Mouse (Mus musculus) forebrain, embryonic 11.5 days (tissue): ENCODE measurements around the gene Pou6f1. TPM values are rescaled to one million over a fixed set of nuclear protein-coding genes. Genes with fewer than 3 reads are reported as not detected.

Experiments used
- ATAC-seq: fragments of 200-750 bp; cut with Nextera tagmentation; replicated peaks from 2 replicates; pipeline ENCODE4 v1.8.0; 2017; ENCODE audit warnings: moderate TSS enrichment; ENCODE audit not compliant: low FRiP score
- DNase-seq: peaks from one replicate; pipeline ENCODE4 v3.0.0-alpha.2; 2017; ENCODE audit warnings: low spot score
- H3K27ac ChIP-seq: fragments of 300-500 bp; sonication (generic); 2 replicates; pipeline ENCODE4 v1.5.1; 2014; ENCODE audit warnings: low read depth, low read length
- H3K27me3 ChIP-seq: fragments of 300-500 bp; sonication (generic); 2 replicates; pipeline ENCODE4 v1.6.1; 2014; ENCODE audit warnings: mild to moderate bottlenecking, low read length, mixed read lengths; ENCODE audit not compliant: control insufficient read depth, insufficient read depth
- H3K36me3 ChIP-seq: fragments of 300-500 bp; sonication (generic); 2 replicates; pipeline ENCODE4 v1.6.1; 2014; ENCODE audit warnings: mild to moderate bottlenecking, low read length, moderate library complexity, mixed read lengths; ENCODE audit not compliant: control insufficient read depth, insufficient read depth
- H3K4me1 ChIP-seq: fragments of 300-500 bp; sonication (generic); replicated peaks from 2 replicates; pipeline ENCODE4 v1.6.1; 2014; ENCODE audit warnings: low read length, mixed read lengths; ENCODE audit not compliant: control insufficient read depth, insufficient read depth
- H3K4me2 ChIP-seq: fragments of 300-500 bp; sonication (generic); 2 replicates; pipeline ENCODE4 v1.6.1; 2014; ENCODE audit warnings: low read depth, mild to moderate bottlenecking, low read length, moderate library complexity, mixed read lengths; ENCODE audit not compliant: severe bottlenecking
- H3K4me3 ChIP-seq: fragments of 300-500 bp; sonication (generic); 2 replicates; pipeline ENCODE4 v1.5.1; 2014; ENCODE audit warnings: low read depth, low read length
- H3K9ac ChIP-seq: fragments of 300-500 bp; sonication (generic); 2 replicates; pipeline ENCODE4 v1.6.1; 2014; ENCODE audit warnings: low read length
- H3K9me3 ChIP-seq: fragments of 300-500 bp; sonication (generic); 2 replicates; pipeline ENCODE4 v1.6.1; 2016; ENCODE audit warnings: low read length, mixed read lengths; ENCODE audit not compliant: control insufficient read depth
- whole genome bisulfite sequencing: fragments of 180-500 bp; shearing (Covaris S2); extraction: QIAGEN DNeasy Blood & Tissue Kit; methylation state at CpG from one replicate; pipeline ENCODE4 v1.1.7; 2014; 5-methylcytosine and 5-hydroxymethylcytosine counted together
- microRNA-seq: library from miRNA; unstranded; fragments of <30 nt; microRNA quantifications from one replicate; pipeline ENCODE4, GENCODE M21; 2016; ENCODE audit not compliant: insufficient number of aligned reads
- polyA plus RNA-seq: library from polyadenylated mRNA; unstranded; fragments of >200 nt; fragmentation: Nextera tagmentation; extraction: Ambion mirVana; gene quantifications from 2 replicates; pipeline ENCODE4 v1.2.1, GENCODE M21; 2014

Gene Pou6f1
- polyA plus RNA-seq, 1 experiment from 2014 or later: 15.6 TPM

DNA sequence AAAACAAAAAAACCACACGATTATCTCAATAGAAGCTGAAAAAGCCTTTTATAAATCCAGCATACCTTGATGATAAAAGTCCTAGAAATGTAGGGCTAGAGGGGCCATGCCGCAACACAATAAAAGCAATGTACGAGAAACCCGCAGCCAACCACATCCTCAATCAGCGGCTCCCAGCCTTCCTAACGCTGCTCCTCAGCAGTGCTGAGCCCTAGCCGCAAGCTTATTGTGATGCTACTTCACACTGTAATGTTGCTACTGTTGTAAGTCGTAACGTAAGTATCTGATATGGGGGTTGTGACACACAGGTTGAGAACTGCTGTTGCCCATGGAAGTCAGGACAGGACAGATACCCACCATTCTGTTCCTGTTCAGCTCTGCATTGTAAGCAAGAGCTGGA, 60.4 kb downstream of the Pou6f1 start:
- Histone ChIP-seq H3K36me3 (no peaks in the 10 kb centered on the region; the same call in 1 of the 2 replicates), H3K27me3 (no peaks in the 10 kb centered on the region), H3K27ac (no peak overlapping the region), H3K4me1 (no peaks in the 10 kb centered on the region), H3K9me3 (no peaks in the 10 kb centered on the region), H3K9ac (no peak overlapping the region), H3K4me2 (no peak overlapping the region), H3K4me3 (no peak overlapping the region)
- DNase-seq (no peak), ATAC-seq (no peak)
- WGBS: 96% methylated on average over 9 of the region's 9 CpGs

DNA sequence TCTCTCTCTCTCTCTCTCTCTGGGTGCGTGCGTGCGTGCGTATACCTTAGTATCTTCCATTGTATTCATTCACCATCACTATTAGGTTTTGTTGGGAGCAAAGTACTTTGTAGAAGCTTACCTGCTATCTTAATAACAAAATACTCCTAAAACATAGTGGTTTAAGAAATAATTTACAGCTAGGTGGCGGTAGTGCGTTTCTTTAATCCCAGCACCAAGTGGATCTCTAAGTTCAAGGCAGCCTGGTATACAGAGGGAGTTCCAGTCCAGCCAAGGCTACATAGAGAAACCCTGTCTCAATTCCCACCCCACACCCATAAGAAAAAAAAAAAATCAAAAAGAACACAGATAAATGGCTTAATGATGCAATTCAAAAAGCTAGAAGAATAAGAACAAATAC, 61.9 kb downstream of the Pou6f1 start:
- 89% methylated on average over 6 of the region's 6 CpGs for WGBS
- Histone ChIP-seq H3K4me1 (no peaks in the 10 kb centered on the region), H3K27me3 (no peaks in the 10 kb centered on the region), H3K9ac (no peak overlapping the region), H3K4me3 (no peak overlapping the region), H3K27ac (no peak overlapping the region), H3K4me2 (no peak overlapping the region), H3K36me3 (no peaks in the 10 kb centered on the region; the same call in 1 of the 2 replicates), H3K9me3 (no peaks in the 10 kb centered on the region)
- DNase-seq (no peak), ATAC-seq (no peak)

DNA sequence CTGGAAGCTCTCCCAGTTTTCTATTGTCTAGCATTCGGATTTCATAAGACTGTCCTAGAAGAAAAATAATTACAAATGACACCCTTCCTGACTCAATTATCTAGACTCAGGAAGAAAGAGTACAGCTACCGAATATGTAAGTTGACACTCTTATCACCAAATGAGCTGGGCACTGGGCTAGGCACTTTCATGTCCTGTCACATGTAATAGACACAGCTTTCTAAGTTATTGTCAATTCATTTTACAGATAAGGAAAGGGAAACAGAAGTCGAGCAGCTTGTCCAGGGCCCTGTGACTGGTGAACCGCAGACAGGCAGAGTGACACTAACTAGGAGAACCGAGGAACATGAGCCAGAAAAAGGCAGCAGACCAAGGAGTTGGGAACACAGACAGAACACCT, 71.9 kb downstream of the Pou6f1 start:
- Histone ChIP-seq H3K27ac (no peak overlapping the region), H3K4me1 (no peaks in the 10 kb centered on the region), H3K9ac (no peak overlapping the region), H3K9me3 (no peaks in the 10 kb centered on the region), H3K36me3 (no peaks in the 10 kb centered on the region), H3K27me3 (no peaks in the 10 kb centered on the region), H3K4me2 (no peak overlapping the region), H3K4me3 (no peak overlapping the region)
- WGBS: 90% methylated on average over 5 of the region's 5 CpGs
- no peak for DNase-seq
- ATAC-seq: no peak

DNA sequence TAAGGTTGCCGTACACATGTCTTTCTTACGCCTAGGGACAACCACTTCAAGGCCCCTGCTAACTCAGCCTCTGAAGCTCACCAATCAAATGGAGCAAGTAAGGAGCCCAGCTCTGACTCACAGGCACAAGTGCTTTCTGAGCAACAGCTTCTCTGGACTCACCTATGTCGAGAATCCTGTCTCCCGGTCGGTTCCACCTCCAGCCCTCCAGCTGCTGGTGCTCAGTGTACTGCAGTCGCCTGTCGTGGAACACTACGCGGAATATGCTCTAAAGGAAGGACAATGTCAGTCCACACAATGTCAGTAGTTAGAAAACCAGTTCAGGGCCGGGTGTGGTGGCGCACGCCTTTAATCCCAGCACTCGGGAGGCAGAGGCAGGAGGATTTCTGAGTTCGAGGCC, 74.4 kb downstream of the Pou6f1 start:
- 93% methylated on average over 14 of the region's 14 CpGs for WGBS
- H3K9ac ChIP-seq: no peak overlapping the region
- H3K27ac ChIP-seq: no peak overlapping the region
- DNase-seq (no peak), ATAC-seq (no peak)
- no peak overlapping the region for H3K4me3 ChIP-seq
- H3K27me3 ChIP-seq: no peaks in the 10 kb centered on the region
- no peaks in the 10 kb centered on the region for H3K9me3 ChIP-seq
- no peaks in the 10 kb centered on the region for H3K4me1 ChIP-seq
- H3K36me3 ChIP-seq: no peaks in the 10 kb centered on the region
- no peak overlapping the region for H3K4me2 ChIP-seq

Small RNAs within 50 kb of the gene (microRNA-seq; reads per million reads assigned to microRNA genes)
- not detected for gene Mir6961

Other genes starting within 250 kb of the Pou6f1 start
- not detected in 2 replicates for gene Methig1, start 246.8 kb downstream of the Pou6f1 start, polyA plus RNA-seq
- gene Mettl7a2, start 246.8 kb downstream of the Pou6f1 start, polyA plus RNA-seq: not detected in 2 replicates
- gene Higd1c, start 235.4 kb downstream of the Pou6f1 start, polyA plus RNA-seq: not detected in 2 replicates
- not detected in 2 replicates for gene Gm5475, start 177.8 kb downstream of the Pou6f1 start, polyA plus RNA-seq
- 18.0 and 23.2 TPM in 2 replicates for gene Slc11a2, start 174.9 kb downstream of the Pou6f1 start, polyA plus RNA-seq
- 41.3 and 46.6 TPM in 2 replicates for gene Letmd1, start 131.0 kb downstream of the Pou6f1 start, polyA plus RNA-seq
- 26.3 and 26.4 TPM in 2 replicates for gene Csrnp2, start 104.5 kb downstream of the Pou6f1 start, polyA plus RNA-seq
- 31.7 and 32.9 TPM in 2 replicates for gene Tfcp2, start 48.0 kb downstream of the Pou6f1 start, polyA plus RNA-seq
- 228 and 235 TPM in 2 replicates for gene Dazap2, start 15.4 kb upstream of the Pou6f1 start, polyA plus RNA-seq
- 3.7 and 4.1 TPM in 2 replicates for gene Smagp, start 37.0 kb upstream of the Pou6f1 start, polyA plus RNA-seq
- 3.9 and 5.4 TPM in 2 replicates for gene Bin2, start 69.6 kb upstream of the Pou6f1 start, polyA plus RNA-seq
- 1.1 and 1.3 TPM in 2 replicates for gene Cela1, start 87.9 kb upstream of the Pou6f1 start, polyA plus RNA-seq
- gene Galnt6, start 129.4 kb upstream of the Pou6f1 start, polyA plus RNA-seq: 0.12 and 0.20 TPM in 2 replicates
- gene Slc4a8, start 161.8 kb upstream of the Pou6f1 start, polyA plus RNA-seq: 12.3 and 12.8 TPM in 2 replicates